Mouse (Mus musculus) hindbrain, embryonic 11.5 days (tissue): ENCODE data around the gene Srgap1. TPM values are rescaled to one million over a fixed set of nuclear protein-coding genes. Genes with fewer than 3 reads are reported as not detected.

ENCODE experiments used
- ATAC-seq: fragments of 200-750 bp; cut with Nextera tagmentation; 2 replicates; pipeline ENCODE4 v1.8.0; 2017; ENCODE audit warnings: mild to moderate bottlenecking, moderate TSS enrichment, moderate library complexity; ENCODE audit not compliant: low FRiP score
- DNase-seq: peaks from one replicate; pipeline ENCODE4 v3.0.0-alpha.2; 2015; ENCODE audit warnings: low spot score
- H3K27ac ChIP-seq: fragments of 300-500 bp; sonication (generic); 2 replicates; pipeline ENCODE4 v1.5.1; 2014; ENCODE audit warnings: mild to moderate bottlenecking, low read depth, low read length
- H3K27me3 ChIP-seq: fragments of 300-500 bp; sonication (generic); 2 replicates; pipeline ENCODE4 v1.6.1; 2014; ENCODE audit warnings: mild to moderate bottlenecking, low read length, moderate library complexity, mixed read lengths; ENCODE audit not compliant: control insufficient read depth, insufficient read depth
- H3K36me3 ChIP-seq: fragments of 300-500 bp; sonication (generic); 2 replicates; pipeline ENCODE4 v1.6.1; 2014; ENCODE audit warnings: mild to moderate bottlenecking, low read length, moderate library complexity, mixed read lengths; ENCODE audit not compliant: control insufficient read depth, insufficient read depth
- H3K4me1 ChIP-seq: fragments of 300-500 bp; sonication (generic); replicated peaks from 2 replicates; pipeline ENCODE4 v1.6.1; 2014; ENCODE audit warnings: low read length, mixed read lengths; ENCODE audit not compliant: control insufficient read depth, insufficient read depth
- H3K4me2 ChIP-seq: fragments of 300-500 bp; sonication (generic); replicated peaks from 2 replicates; pipeline ENCODE4 v1.6.1; 2014; ENCODE audit warnings: mild to moderate bottlenecking, low read depth, low read length
- H3K4me3 ChIP-seq: fragments of 300-500 bp; sonication (generic); 2 replicates; pipeline ENCODE4 v1.5.1; 2014; ENCODE audit warnings: low read depth, low read length
- H3K9ac ChIP-seq: fragments of 300-500 bp; sonication (generic); 2 replicates; pipeline ENCODE4 v1.6.1; 2014; ENCODE audit warnings: low read depth, low read length
- H3K9me3 ChIP-seq: fragments of 300-500 bp; sonication (generic); 2 replicates; pipeline ENCODE4 v1.6.1; 2016; ENCODE audit warnings: low read length; ENCODE audit not compliant: control insufficient read depth
- WGBS: fragments of 180-500 bp; shearing (Covaris S2); extraction: QIAGEN DNeasy Blood & Tissue Kit; methylation state at CpG from one replicate; pipeline ENCODE4 v1.1.7; 2014; 5-methylcytosine and 5-hydroxymethylcytosine counted together
- polyA plus RNA-seq: library from polyadenylated mRNA; unstranded; fragments of >200 nt; fragmentation: Nextera tagmentation; extraction: Ambion mirVana; gene quantifications from 2 replicates; pipeline ENCODE4 v1.2.1, GENCODE M21; 2014

Srgap1 gene
- polyA plus RNA-seq, 1 experiment from 2014 or later, result 26.5 TPM

GRCm38 (mm10) chr10:121878855-121879254 lies 168.3 kb downstream of the Srgap1 start:
- H3K4me3 ChIP-seq, result no peak overlapping the region
- no peaks in the 10 kb centered on the region for H3K36me3 ChIP-seq
- H3K4me2 ChIP-seq, result no peak overlapping the region
- 0 out of 2 replicates have a peak overlapping the region, but pooled peaks have one; percentile 20 for H3K27ac ChIP-seq
- H3K9ac ChIP-seq, result no peak overlapping the region
- H3K4me1 ChIP-seq, result 0 out of 2 replicates have a peak, but pooled peaks cover 2% of the 10 kb centered on the region
- 25% methylated on average over 7 of the region's 7 CpGs for WGBS
- ATAC-seq (no peak), DNase-seq (peak; percentile 11)
- H3K9me3 ChIP-seq, result no peaks in the 10 kb centered on the region
- H3K27me3 ChIP-seq, result no peaks in the 10 kb centered on the region

GRCm38 (mm10) chr10:121877906-121878305 lies 169.2 kb downstream of the Srgap1 start:
- no peak overlapping the region for H3K4me2 ChIP-seq
- H3K36me3 ChIP-seq, result no peaks in the 10 kb centered on the region
- no peak overlapping the region for H3K4me3 ChIP-seq
- H3K27me3 ChIP-seq, result no peaks in the 10 kb centered on the region
- no peak for DNase-seq
- no peaks in the 10 kb centered on the region for H3K9me3 ChIP-seq
- ATAC-seq, result no peak
- no peak overlapping the region for H3K9ac ChIP-seq
- 83% methylated on average over 9 of the region's 9 CpGs for WGBS
- H3K27ac ChIP-seq, result no peak overlapping the region
- peaks cover 2% of the 10 kb centered on the region; the same call in 1 of the 2 replicates for H3K4me1 ChIP-seq

- no peak overlapping the region for H3K4me2 ChIP-seq
- no peaks in the 10 kb centered on the region for H3K9me3 ChIP-seq
- no peak overlapping the region for H3K9ac ChIP-seq
- no peaks in the 10 kb centered on the region for H3K27me3 ChIP-seq
- H3K4me3 ChIP-seq, result no peak overlapping the region
- 43% methylated on average over 4 of the region's 4 CpGs for WGBS
- no peak overlapping the region for H3K27ac ChIP-seq
- H3K4me1 ChIP-seq, result no peaks in the 10 kb centered on the region; the same call in 1 of the 2 replicates
- peaks cover 2% of the 10 kb centered on the region; the same call in 1 of the 2 replicates for H3K36me3 ChIP-seq
- no peak for DNase-seq
- no peak for ATAC-seq
Measured at GRCm38 (mm10) chr10:121873063-121873489, 174.0 kb downstream of the Srgap1 start.

- Histone ChIP-seq H3K27ac (no peak overlapping the region), H3K27me3 (no peaks in the 10 kb centered on the region), H3K36me3 (peaks cover 2% of the 10 kb centered on the region; the same call in 1 of the 2 replicates), H3K9ac (no peak overlapping the region), H3K4me1 (no peaks in the 10 kb centered on the region; the same call in 1 of the 2 replicates), H3K9me3 (no peaks in the 10 kb centered on the region), H3K4me2 (no peak overlapping the region), H3K4me3 (no peak overlapping the region)
- DNase-seq, result no peak
- WGBS, result 88% methylated on average over 8 of the region's 8 CpGs
- ATAC-seq, result no peak
Measured at GRCm38 (mm10) chr10:121869941-121870340, 177.2 kb downstream of the Srgap1 start.

GRCm38 (mm10) chr10:121868255-121868654 lies 178.9 kb downstream of the Srgap1 start:
- DNase-seq (no peak), ATAC-seq (no peak)
- H3K9me3 ChIP-seq, result no peaks in the 10 kb centered on the region
- 98% methylated on average over 3 of the region's 3 CpGs for WGBS
- H3K4me1 ChIP-seq, result no peaks in the 10 kb centered on the region; the same call in 1 of the 2 replicates
- H3K4me2 ChIP-seq, result no peak overlapping the region
- no peak overlapping the region for H3K9ac ChIP-seq
- H3K27me3 ChIP-seq, result no peaks in the 10 kb centered on the region
- no peak overlapping the region for H3K27ac ChIP-seq
- H3K36me3 ChIP-seq, result peaks cover 2% of the 10 kb centered on the region; the same call in 1 of the 2 replicates
- no peak overlapping the region for H3K4me3 ChIP-seq

- no peaks in the 10 kb centered on the region for H3K4me1 ChIP-seq
- H3K36me3 ChIP-seq, result peaks cover 2% of the 10 kb centered on the region; the same call in 1 of the 2 replicates
- WGBS, result 67% methylated on average over 18 of the region's 18 CpGs
- H3K27me3 ChIP-seq, result no peaks in the 10 kb centered on the region
- ATAC-seq (no peak), DNase-seq (peak; percentile 10)
- H3K27ac ChIP-seq, result no peak overlapping the region
- no peak overlapping the region for H3K9ac ChIP-seq
- H3K9me3 ChIP-seq, result no peaks in the 10 kb centered on the region
- no peak overlapping the region for H3K4me3 ChIP-seq
- H3K4me2 ChIP-seq, result no peak overlapping the region
Measured at GRCm38 (mm10) chr10:121865503-121866239, 181.4 kb downstream of the Srgap1 start.

GRCm38 (mm10) chr10:121860924-121861323 lies 186.2 kb downstream of the Srgap1 start:
- Histone ChIP-seq H3K27ac (no peak overlapping the region), H3K9ac (no peak overlapping the region), H3K27me3 (no peaks in the 10 kb centered on the region), H3K4me1 (peaks cover 4% of the 10 kb centered on the region; the same call in 1 of the 2 replicates), H3K4me2 (no peak overlapping the region), H3K36me3 (no peaks in the 10 kb centered on the region), H3K4me3 (no peak overlapping the region), H3K9me3 (no peaks in the 10 kb centered on the region)
- DNase-seq, result no peak
- 67% methylated on average over 2 of the region's 2 CpGs for WGBS
- no peak for ATAC-seq

GRCm38 (mm10) chr10:121859803-121860571 lies 187.1 kb downstream of the Srgap1 start:
- WGBS, result 70% methylated on average over 10 of the region's 10 CpGs
- no peaks in the 10 kb centered on the region for H3K27me3 ChIP-seq
- no peak overlapping the region for H3K27ac ChIP-seq
- H3K4me1 ChIP-seq, result peaks cover 4% of the 10 kb centered on the region; the same call in 1 of the 2 replicates
- no peak overlapping the region for H3K4me3 ChIP-seq
- DNase-seq (no peak), ATAC-seq (peak; percentile 14; the same call in 1 of the 2 replicates)
- no peak overlapping the region for H3K4me2 ChIP-seq
- H3K9me3 ChIP-seq, result no peaks in the 10 kb centered on the region
- no peak overlapping the region for H3K9ac ChIP-seq
- H3K36me3 ChIP-seq, result no peaks in the 10 kb centered on the region
